Mouse (Mus musculus) liver, embryonic 15.5 days (tissue): ENCODE data around the gene Cox18. TPM values are rescaled to one million over a fixed set of nuclear protein-coding genes. Genes with fewer than 3 reads are reported as not detected.

Source experiments
- ATAC-seq: fragments of 200-750 bp; cut with Nextera tagmentation; 2 replicates; pipeline ENCODE4 v1.8.0; 2017; ENCODE audit warnings: moderate number of reproducible peaks, mild to moderate bottlenecking, moderate library complexity; ENCODE audit not compliant: insufficient read depth
- H3K27ac ChIP-seq: fragments of 300-500 bp; sonication (generic); replicated peaks from 2 replicates; pipeline ENCODE4 v1.5.1; 2015; ENCODE audit warnings: mild to moderate bottlenecking, inconsistent platforms
- H3K27me3 ChIP-seq: fragments of 300-500 bp; sonication (generic); 2 replicates; pipeline ENCODE4 v1.6.1; 2015; ENCODE audit warnings: mild to moderate bottlenecking, inconsistent platforms
- H3K36me3 ChIP-seq: fragments of 300-500 bp; sonication (generic); replicated peaks from 2 replicates; pipeline ENCODE4 v1.6.1; 2015; ENCODE audit warnings: moderate library complexity, mild to moderate bottlenecking, inconsistent platforms
- H3K4me1 ChIP-seq: fragments of 300-500 bp; sonication (generic); replicated peaks from 2 replicates; pipeline ENCODE4 v1.6.1; 2015; ENCODE audit warnings: inconsistent platforms
- H3K4me2 ChIP-seq: fragments of 300-500 bp; sonication (generic); 2 replicates; pipeline ENCODE4 v1.6.1; 2015; ENCODE audit warnings: moderate library complexity, mild to moderate bottlenecking, inconsistent platforms
- H3K4me3 ChIP-seq: fragments of 300-500 bp; sonication (generic); replicated peaks from 2 replicates; pipeline ENCODE4 v1.5.1; 2015; ENCODE audit warnings: mild to moderate bottlenecking, inconsistent platforms
- H3K9ac ChIP-seq: fragments of 300-500 bp; sonication (generic); 2 replicates; pipeline ENCODE4 v1.6.1; 2015; ENCODE audit warnings: moderate library complexity, mild to moderate bottlenecking, inconsistent platforms
- H3K9me3 ChIP-seq: fragments of 300-500 bp; sonication (generic); replicated peaks from 2 replicates; pipeline ENCODE4 v1.6.1; 2016; ENCODE audit warnings: inconsistent platforms
- WGBS: fragments of 180-500 bp; shearing (Covaris S2); methylation state at CpG from one replicate; pipeline ENCODE4 v1.1.7; 2015; ENCODE audit warnings: mixed read lengths; ENCODE audit not compliant: insufficient replicate concordance; 5-methylcytosine and 5-hydroxymethylcytosine counted together
- polyA plus RNA-seq: library from polyadenylated mRNA; unstranded; fragments of >200 nt; fragmentation: Nextera tagmentation; extraction: Ambion mirVana; gene quantifications from 2 replicates; pipeline ENCODE4 v1.2.1, GENCODE M21; 2015

Cox18 gene
- polyA plus RNA-seq, 1 experiment from 2014 or later, result 11.8 TPM

- H3K4me2 ChIP-seq, result no peak overlapping the region
- no peak overlapping the region for H3K4me3 ChIP-seq
- no peaks in the 10 kb centered on the region for H3K9me3 ChIP-seq
- WGBS, result 78% methylated on average over 1 of the region's 1 CpGs
- H3K9ac ChIP-seq, result no peak overlapping the region
- H3K4me1 ChIP-seq, result no peaks in the 10 kb centered on the region
- no peak for ATAC-seq
- no peak overlapping the region for H3K27ac ChIP-seq
- no peaks in the 10 kb centered on the region for H3K36me3 ChIP-seq
- H3K27me3 ChIP-seq, result no peaks in the 10 kb centered on the region
These were observed 45.7 kb downstream of the Cox18 start for GRCm38 (mm10) chr5:90178116-90178515.

Other genes with a start within 250 kb of the Cox18 start
- 7.8 and 8.8 TPM in 2 replicates for gene Ankrd17, start 142.6 kb upstream of the Cox18 start, polyA plus RNA-seq
- gene Gm9958, start 143.2 kb upstream of the Cox18 start, polyA plus RNA-seq, result 1.8 and 2.4 TPM in 2 replicates
- 4,949 and 6,319 TPM in 2 replicates for gene Alb, start 236.9 kb upstream of the Cox18 start, polyA plus RNA-seq